Mouse (Mus musculus) lung, postnatal 0 days (tissue): ENCODE results near the gene Hes3.

Experiments
- CTCF ChIP-seq: IDR thresholded peaks from 2 replicates; pipeline ENCODE4 v1.5.1; 2016; ENCODE audit warnings: antibody characterized with exemption, mild to moderate bottlenecking
- EP300 ChIP-seq: IDR thresholded peaks from 2 replicates; pipeline ENCODE4 v1.6.1; 2016; ENCODE audit warnings: antibody characterized with exemption, mild to moderate bottlenecking, control low read depth

- TF ChIP-seq CTCF (peak; percentile 57), EP300 (peak; percentile 57)
Observed at GRCm38 (mm10) chr4:152325574-152326411, 34.3 kb upstream of the Hes3 start, which contains the start of gene Rpl22.
